Mouse (Mus musculus) lung, postnatal 14 days (tissue): ENCODE data around the gene Dnph1.
A peak's percentile ranks its signal among the peaks of the same experiment; 100 is the strongest.
"Not testable (repeated sequence)": the region's sequence is repeated elsewhere in the genome, so short reads cannot be mapped to it uniquely, and the experiment has no call there.

ENCODE experiments used
- DNase-seq: peaks from one replicate; pipeline ENCODE4 v3.0.0; 2021

Gene Dnph1

DNA sequence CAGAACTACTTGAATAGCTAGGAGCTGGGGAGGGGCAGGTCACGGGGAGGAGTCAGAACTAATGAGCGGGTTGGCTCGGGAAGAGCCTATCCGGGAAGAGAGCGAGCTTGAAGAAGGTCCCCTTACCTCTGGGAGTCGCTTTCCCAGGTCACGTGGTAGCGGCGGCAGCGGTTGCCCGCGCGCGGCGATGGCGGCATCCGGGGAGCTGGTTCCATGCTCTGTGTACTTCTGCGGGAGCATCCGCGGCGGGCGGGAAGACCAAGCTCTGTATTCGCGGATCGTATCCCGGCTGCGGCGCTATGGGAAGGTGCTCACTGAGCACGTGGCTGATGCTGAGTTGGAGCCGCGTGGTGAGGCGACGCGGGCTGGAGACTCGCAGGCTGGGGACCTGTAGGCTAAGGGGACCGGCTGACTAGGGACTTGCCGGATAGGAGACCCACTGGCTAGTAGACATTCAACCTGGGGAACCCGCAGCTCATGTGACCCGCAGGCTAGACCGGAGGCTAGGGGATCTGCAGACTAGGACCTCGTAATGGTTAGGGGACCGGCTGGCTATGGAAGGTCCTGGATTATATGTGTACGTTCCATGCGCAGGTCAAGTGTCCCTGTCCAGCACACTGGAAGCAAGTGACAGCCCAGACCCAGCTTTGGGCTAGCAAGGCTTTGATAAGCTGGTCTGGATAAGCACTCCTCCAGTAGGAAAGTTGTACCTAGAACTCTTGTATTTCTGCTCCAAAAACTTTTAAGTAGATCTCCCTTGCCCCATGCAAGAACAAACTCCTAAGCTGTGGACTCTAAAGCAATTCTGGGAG lies at the start of gene Dnph1:
Dnph1 (plus strand) TSS at position 89 of the 812 bp plus-strand sequence.
- DNase-seq = peak; percentile 68

DNA sequence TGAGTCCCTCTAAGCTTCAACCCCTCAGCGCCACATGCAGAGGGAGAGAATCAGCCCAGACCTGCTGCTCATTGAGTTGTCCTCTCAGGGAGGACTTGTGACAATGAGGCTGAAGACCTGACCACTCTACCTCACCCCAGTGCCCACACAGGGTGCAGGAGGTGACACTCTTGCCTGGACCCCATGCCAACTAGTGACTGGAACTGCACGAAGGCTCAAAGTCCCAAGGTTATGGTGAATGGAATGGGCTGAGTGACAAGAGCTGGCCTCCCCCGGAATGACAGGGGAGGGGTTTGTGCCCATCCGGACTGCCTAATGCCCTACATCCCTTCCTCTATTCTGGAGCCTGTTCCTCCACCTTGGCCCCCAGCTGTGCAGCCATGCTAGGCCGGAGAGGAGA lies 43.8 kb upstream of the Dnph1 start:
- DNase-seq = no peak

DNA sequence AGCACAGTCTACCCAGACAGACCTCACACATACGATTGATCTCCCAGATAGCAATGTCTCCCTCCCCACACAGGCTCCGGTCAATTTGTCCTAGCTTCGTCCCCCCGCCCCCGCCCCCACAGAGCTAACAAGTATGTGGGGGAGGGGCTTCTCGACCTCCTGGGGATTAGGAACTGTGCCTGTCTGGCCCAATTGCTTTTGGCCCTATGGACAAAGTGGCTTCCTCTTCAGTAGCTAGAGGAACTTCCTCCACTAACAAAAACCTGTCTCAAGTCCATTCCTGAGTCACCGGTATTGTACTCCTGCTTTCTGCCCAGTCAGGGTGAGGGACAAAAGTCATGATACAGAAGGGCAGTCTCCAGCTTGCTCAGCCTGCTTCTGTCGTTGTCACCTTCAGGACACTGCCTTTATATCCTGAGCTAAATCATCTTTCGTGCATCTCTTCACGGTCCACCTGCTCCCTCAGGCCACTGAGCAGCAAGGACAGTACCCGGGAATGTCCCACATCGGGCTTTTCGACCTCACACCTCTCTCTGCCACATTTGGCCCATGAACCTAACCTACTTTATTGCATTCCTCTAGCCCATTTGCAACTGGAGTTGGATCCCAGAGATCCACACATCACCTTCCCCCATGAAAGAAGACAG lies 43.1 kb upstream of the Dnph1 start:
- DNase-seq = no peak

DNA sequence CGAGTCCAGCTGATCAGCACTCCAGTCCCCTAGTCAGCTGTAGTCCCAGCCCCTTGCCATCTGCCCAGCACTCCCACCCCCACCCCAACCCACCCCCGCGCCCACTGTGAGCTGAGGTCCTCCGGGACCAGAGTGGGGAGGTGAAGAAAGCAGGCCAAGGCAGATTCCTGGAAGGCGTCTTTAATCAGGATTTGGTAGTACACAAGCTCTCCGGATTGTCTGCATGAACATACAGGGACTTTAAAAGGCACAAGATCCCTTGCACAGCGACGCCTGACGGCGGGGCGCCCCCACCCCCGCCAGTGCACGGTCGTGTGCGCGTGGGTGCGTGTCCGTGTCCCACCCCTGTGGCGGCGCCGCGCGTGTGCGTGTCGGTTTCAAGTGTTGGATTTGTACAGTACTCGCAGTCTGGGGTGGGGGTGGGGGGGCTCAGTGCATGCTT lies 42.5 kb upstream of the Dnph1 start:
- no peak for DNase-seq

DNA sequence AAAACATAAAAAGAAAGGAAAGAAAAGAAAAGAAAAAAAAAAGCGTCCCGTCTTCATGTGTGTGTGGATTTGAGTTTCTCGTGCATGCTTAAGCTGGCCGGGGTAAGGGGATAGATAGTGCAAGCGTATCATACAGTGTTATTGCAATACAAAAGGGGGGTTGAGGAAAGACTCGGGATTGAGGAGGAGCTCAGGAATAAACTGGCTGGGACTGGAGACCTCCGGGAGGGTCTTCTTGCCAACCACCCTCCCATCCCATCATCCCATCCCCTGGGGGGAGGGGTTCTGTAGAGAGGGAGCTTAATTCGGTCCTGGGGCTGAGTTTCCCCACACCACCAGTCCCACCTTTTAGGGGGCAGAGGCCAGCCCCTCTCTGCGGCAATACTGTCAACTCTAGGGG lies 42.0 kb upstream of the Dnph1 start:
- no peak for DNase-seq

DNA sequence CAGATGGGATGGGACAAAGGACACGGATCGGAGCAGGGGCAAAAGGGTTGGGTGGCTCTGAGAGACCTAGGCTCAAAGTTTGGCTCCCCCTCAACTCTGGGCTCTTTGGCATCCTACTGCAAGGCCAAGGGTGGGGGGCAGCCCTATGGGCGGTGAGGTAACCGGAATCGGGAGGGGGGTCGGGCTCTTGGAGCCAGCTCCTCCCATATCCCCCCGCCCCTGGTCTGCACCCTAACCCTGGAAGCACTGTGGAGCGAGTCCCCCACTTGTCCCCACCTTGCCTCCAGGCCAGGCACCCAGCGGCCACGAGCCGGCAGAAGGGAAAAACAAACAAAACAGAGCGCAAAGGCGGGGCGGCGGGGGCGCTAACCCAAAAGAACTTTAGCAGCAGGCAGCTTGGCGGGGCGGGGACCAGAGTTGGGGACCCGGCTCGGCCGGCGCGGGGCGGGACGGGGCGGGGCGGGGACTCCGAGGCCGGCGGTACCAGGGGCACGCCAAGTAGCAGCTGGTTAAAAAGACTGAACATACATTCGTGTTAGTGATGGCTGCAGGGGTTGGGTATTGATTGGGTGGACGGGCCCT lies 41.3 kb upstream of the Dnph1 start:
- peak; percentile 48 for DNase-seq

DNA sequence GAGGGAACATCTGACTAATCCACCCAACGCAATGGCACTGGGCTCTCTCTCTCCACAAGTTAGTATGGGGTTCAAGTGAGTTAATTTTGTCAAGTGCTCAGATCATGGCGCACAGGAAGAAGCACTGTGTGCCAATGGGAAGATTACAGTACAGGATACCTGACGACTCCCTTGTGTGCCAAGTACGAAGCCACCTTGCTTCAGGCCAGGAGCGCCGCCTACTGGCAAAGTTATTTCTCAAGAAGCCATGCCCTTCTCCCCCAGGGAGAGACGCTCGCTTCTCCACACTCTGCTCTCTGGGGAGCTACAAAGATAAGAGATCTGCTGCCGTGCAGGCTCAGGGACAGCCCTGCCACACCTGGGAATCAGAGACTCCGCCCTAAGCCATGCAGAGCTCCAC lies 38.7 kb upstream of the Dnph1 start:
- DNase-seq = peak; percentile 57

DNA sequence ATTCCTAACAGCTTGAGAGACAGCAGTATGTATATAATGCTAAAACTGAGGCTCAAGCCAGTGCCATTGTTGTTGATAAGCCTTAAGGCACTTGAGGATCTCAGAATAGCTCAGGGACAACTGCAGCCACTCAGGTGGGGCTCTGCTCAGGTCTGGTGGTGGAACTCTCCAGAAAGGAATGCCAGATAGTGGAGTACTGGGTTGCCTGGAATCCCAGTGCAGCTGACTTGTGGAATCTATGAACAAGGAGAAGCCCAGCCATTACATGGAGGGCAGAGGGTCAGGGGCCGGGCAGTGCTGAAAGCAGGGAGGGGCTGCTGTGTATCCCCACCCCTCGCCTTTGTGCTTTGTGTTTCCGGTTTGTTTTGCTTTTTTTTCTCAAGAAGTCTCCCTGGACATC lies 38.1 kb upstream of the Dnph1 start:
- DNase-seq = no peak

DNA sequence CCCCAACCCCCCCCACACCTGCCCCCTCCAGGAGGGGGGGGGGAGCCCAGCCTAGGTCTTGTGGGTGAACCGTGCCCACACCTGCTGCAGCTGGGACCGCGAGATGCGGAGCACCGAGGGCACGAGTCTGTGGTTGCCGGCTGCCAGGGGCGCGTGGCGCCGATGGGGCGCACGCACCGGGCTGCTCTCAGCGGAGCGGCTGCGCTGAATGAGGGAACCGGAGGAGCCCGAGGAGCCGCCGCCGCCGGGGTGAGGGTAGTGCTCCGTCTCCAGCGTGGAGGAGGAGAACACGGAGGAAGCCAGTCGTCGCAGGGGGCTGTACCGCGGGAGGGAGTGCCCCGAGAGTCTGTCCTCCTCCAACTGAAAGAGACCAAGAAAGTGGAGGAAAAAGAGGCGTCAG lies 35.8 kb upstream of the Dnph1 start:
- DNase-seq = no peak

DNA sequence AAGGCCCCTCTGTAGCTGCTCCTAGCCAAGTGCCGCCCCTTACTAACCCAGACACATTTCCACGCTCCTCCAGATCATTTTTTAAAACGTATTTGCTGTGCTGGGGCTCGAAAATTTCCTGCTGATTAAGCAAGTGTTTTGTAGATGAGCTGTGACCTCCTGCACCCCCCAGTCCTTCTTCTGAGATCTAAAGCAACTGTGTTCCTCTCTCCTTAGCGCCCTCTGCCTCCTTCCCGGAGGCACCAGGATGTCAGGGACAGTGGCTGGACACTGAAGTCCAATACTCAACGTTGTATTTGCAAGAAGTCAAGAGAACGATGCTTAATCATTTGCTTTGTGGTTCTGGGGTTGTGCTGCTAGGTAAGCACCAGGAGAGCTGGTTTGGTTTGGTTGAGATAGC lies 35.2 kb upstream of the Dnph1 start:
- DNase-seq = no peak

DNA sequence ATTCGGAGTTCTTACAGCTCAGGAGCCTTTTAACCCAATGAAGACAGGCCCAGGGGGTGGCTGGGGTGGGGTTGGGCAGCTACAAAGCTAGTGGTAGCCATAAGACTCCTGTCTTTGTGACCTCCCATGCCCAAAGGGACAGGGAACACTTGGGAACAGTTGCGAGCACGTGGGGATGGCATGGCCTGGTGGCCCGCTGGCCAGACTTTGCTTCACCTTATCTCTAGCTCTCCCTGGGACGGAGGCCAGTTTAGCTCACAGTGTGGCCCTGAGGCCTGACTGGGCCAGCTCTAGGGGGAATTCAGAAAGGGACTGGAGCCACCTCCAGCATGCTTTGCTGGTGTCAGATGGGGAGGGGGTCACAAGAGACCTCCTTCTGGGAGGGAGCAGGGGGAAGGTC lies 34.3 kb upstream of the Dnph1 start:
- DNase-seq = no peak

DNA sequence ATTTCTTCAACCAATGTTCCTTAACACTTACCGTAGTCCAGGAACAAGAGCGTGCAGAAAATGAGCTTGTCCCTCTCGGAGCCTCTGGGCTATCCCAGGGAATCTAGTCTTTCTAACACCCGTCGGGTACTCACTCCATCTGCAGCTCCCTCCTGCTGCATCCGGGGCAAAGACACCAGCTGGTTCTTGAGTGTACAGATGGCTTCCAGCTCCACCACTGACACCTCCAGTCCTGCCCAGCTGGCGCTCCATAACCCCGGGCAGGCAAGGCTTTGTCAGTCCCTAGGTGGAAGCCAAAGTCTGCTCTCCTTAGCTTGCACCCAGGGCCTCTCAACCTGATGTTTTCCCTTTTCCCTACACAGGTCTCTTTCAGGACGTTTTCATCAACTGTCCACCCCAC lies 28.7 kb upstream of the Dnph1 start:
- DNase-seq = no peak

DNA sequence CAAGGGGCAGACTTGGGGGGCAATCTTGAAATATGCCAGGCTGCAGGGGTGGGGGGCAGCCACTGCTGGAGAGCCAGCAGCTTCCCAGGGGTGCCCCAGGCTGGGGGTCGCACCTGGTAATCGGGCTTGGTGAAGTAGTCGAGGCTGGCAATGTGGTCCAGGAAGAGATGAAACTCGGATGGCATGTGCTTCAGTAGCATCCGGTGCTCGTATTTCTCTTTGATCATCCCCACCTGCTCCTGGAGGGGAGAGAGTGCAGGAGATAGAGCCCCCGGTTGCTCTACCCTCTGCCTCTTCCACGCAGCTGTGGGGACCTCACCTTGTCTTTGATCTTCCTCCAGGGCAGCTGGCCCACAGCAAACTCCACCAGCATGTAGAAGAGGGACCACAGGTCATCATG lies 19.9 kb upstream of the Dnph1 start:
- DNase-seq = no peak

DNA sequence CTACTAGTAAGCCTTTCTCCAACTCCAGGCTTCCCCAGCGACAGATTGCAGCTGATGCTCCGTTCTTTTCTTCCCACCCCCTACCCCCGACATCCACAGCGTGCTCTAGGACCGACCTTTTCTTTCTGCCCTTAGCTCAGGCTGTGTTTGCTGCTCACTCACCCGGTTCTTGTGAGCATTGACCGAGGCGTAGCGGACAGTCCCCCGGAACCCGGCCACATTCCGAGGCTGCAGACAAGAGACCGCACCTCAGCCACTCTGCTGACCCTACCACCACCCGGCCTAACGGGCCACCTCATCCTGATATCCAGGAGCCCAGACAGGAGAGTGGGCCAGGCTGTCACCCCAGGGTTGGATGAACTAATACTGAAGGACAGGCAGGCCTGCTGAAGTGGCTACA lies 19.2 kb upstream of the Dnph1 start:
- no peak for DNase-seq

DNA sequence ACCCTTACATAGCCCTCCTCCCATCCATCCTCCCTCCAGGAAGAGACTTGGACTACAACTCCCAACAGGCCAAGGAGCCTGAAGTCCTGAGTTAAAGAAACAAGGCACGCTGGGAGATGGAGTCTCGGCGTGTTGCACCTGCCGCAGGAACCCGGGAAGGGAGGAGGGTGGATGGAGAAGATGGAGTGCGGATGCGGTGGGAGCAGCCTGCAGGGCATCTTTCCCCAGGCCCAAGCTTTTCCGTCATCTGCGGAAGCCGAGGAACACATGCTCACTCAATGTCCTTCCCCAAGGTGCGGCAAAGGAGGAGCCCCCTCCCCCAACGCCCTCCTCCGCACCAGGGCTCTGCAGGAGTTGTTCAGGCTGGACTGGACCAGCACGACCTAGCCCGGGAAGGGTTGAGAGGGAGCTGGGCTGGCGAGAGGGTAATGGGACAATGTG lies 12.9 kb upstream of the Dnph1 start:
- DNase-seq = no peak

DNA sequence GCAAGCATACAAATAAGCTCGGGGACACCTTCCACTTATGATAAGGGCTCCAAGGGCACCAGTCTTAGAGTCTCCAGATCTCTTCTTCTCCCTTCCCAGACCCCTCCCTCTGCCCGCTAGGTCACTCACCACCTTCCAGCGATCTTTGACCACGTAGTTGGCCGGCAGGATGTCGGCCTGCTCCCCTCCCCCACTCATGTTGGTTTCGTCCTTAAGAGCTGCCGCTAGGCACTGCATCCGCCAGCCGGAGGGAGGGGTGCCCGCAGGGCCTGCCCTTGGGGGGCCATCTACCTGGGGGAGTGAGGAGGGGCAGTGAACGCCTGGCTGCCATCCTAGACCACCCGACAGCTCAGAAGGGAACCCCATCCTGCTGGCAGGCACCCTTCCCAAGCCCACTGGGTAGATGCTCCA lies 12.5 kb upstream of the Dnph1 start:
- DNase-seq = no peak

DNA sequence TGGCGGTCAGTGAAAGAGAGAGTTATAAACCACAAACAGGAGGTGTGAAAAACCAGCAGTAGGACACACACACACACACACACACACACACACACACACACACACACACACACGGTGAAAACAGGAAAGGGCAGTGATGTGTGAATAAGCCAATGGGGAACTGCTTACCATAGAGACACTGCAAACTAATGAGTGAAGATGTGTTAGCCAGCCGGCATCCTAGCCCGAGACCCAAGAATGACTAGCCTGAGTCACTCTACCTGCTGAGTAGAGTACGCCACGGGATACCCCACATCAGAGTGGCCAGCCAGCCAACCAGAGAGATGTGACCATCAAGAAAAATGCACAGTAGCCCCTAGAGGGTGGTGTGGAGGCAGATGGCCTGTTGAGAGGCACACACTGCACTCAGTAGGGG lies 12.0 kb upstream of the Dnph1 start:
- DNase-seq = no peak

DNA sequence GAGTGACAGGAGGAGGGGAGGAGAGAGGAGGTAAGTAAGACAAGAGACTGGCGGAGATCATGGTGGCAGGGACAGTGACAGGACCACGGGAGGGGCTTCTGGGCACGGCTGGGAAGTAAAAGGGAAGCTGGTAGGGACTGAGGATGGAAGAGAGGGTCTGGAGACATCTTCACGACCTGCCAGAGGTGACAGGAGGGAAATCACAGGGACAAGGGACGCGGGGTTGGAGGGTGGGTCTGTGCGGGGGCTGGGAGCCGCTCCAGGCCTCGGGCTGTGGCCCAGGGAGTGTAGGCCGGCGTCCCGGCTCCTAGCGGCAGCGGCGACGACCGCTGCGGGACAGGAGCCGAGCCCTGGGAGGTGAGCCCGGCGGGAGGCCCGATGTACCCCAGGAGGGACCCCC lies 9.5 kb upstream of the Dnph1 start:
- DNase-seq = no peak

DNA sequence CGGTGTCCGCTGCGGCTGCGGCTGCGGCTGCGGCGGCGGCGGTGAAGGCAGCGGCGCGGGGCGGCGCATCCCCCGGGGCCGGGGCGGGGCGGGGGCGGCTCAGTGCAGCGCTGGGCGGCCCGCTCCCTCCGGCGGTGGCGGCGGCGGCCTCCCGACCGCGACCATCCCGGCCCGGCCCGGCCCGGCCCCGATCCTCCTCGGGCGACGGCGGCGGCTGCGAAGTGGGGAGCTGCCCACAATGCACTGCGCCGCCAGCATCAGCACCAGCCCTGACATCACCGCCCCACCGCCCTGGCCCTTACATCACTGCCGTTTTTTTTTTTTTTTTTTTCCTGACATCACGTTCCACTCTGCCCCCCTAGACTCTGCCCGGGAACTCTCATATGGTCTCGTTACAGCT lies 9.1 kb upstream of the Dnph1 start, which contains the start of gene Ttbk1:
Ttbk1 (minus strand) TSS at position 245 of the 400 bp plus-strand sequence.
- DNase-seq = no peak

DNA sequence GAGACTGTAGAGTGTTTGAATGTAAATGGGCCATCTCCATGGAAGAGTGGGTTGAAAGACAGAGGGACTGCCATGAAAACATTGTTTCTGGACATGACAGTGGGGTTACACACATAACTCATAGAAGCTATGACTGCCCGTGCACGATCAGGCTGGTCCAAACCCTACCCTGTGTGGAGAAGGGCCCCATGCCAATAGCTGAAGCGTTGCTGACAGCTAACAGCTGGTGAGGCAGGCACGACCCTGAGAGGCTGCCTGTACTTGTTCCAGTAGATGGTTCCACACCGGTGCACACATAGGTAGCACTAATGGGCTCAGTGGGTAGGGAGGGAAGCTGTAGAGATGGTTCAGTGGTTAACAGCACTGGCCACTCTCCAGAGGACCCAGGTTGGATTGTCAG lies 1.0 kb upstream of the Dnph1 start:
- peak; percentile 59 for DNase-seq

DNA sequence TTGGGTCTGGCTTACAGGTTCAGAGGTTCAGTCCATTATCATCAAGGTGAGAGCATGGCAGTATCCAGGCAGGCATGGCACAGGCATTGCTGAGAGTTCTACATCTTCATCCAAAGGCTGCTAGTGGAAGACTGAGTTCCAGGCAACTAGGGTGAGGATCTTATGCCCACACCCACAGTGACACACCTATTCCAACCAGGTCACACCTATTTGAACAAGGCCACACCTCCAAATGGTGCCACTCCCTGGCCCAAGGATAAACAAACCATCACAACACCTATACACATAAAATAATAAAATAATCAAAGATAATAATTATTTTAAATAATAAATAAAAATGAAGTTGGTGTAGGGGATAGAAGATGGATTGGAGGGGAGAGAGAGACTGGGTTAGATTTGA lies 430 bp upstream of the Dnph1 start:
- DNase-seq = not testable (repeated sequence)

DNA sequence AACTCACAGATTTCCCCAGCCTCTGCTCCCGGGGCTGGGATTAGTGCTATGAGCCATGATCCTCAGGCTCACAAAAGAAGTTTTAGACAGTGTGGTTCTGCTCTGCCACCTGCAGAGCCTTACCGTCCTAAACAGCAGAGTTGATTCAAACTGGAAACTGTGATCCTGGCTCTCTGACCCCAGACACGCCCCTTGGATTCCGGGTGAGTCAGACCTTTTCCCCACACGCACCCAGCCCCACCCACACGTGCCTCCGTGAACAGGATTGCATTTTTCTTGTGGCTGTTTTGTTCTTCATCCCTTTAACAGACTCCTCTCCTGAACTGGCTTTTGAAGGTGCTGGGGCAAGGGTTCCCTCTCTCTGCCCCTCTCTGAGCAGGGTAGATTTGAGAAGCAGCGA lies 1.4 kb downstream of the Dnph1 start:
- DNase-seq = no peak

DNA sequence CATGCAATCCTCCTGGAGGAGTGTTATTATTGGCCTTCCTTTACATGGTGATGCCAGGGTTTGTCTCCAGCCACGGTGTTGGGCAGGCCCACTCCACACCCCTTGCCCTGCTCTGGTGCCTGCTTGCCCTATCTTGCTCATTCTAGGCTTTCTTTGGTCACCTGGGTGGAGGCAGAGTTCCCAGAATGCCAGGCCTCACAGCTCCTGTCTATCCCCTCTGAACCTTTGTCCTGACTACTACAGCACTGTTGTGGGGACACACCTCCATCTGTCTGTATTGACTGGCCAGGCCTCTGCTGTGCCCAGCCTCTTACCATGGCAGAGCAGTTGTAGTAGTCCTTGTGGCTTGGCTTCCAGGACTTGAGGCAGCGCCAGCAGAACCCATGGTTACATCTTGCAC lies 6.3 kb downstream of the Dnph1 start:
- no peak for DNase-seq
